Mouse (Mus musculus): ENCODE measurements around the gene Ermard. TPM values are rescaled to one million over a fixed set of nuclear protein-coding genes. Genes with fewer than 3 reads are reported as not detected.

Ermard gene
- 10.6 and 19.9 TPM in 2 replicates for polyA plus RNA-seq (2012; rRNA removed; ENCODE audit: low replicate concordance)

DNA sequence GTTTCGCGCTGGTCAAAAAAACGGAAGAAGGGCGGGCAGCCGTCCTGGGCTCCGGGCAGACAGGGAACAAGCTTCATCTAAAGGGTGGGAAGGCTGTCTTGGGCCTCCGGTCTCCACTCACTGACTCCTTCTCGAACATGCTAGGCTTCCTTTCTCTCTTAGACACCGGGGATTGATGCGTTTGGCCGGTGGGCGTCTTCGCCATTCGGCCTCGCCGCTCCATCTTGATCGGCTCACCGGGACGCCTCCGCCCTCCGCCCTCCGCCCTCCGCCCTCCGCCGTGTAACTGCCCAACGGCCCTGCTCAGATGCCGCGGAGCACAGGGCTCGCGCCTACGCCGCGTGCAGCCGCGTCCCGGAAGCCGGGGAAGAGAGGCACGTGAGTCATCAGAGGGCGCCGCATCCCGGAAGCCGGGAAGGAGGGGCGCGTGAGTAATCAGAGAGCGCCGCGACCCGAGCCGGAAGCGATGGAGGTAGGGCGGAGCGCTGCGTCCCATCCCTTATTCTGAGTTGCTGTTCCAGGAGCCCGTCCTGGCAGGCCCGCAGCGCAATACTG is at the start of gene Ermard, which contains the start of the genes Tcte3 and Gm3448:
TSS of gene Ermard (plus strand) at position 34 of the 555 bp plus-strand sequence.
TSS of gene Tcte3 (minus strand) at position 314 of the 555 bp plus-strand sequence.
TSS of gene Gm3448 (minus strand) at position 363 of the 555 bp plus-strand sequence.

DNA sequence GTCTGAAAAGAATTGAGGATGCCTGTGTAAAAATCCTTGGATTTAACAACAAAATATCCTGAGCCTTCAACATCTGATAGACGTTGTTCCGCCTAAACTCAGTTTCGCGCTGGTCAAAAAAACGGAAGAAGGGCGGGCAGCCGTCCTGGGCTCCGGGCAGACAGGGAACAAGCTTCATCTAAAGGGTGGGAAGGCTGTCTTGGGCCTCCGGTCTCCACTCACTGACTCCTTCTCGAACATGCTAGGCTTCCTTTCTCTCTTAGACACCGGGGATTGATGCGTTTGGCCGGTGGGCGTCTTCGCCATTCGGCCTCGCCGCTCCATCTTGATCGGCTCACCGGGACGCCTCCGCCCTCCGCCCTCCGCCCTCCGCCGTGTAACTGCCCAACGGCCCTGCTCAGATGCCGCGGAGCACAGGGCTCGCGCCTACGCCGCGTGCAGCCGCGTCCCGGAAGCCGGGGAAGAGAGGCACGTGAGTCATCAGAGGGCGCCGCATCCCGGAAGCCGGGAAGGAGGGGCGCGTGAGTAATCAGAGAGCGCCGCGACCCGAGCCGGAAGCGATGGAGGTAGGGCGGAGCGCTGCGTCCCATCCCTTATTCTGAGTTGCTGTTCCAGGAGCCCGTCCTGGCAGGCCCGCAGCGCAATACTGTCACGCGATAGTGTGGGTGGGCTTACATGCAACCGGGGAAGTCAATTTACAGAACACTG is 31.1 kb upstream of the Ermard start, which contains the start of gene Gm3435:
TSS of gene Gm3435 (plus strand) at position 471 of the 708 bp plus-strand sequence.

Other genes starting within 250 kb of the Ermard start
- gene Wdr27, start 98.0 kb upstream of the Ermard start, polyA plus RNA-seq (2012; rRNA removed; ENCODE audit: low replicate concordance) = 1.9 and 3.6 TPM in 2 replicates
- gene 1600012H06Rik, start 98.0 kb upstream of the Ermard start, polyA plus RNA-seq (2012; rRNA removed; ENCODE audit: low replicate concordance) = 6.9 and 9.9 TPM in 2 replicates
- gene Phf10, start 79.9 kb upstream of the Ermard start, polyA plus RNA-seq (2012; rRNA removed; ENCODE audit: low replicate concordance) = 3.3 and 3.8 TPM in 2 replicates
- gene 9030025P20Rik, start 62.7 kb upstream of the Ermard start, polyA plus RNA-seq (2012; rRNA removed; ENCODE audit: low replicate concordance) = 2.7 and 3.2 TPM in 2 replicates
- gene Gm3417, start 62.4 kb upstream of the Ermard start, polyA plus RNA-seq (2012; rRNA removed; ENCODE audit: low replicate concordance) = 0.28 TPM in 1 of 2 replicates, not detected in the other
- gene Gm3435, start 31.0 kb upstream of the Ermard start, polyA plus RNA-seq (2012; rRNA removed; ENCODE audit: low replicate concordance) = 0.13 TPM in 1 of 2 replicates, not detected in the other
- gene Tcte3, start 280 bp downstream of the Ermard start, polyA plus RNA-seq (2012; rRNA removed; ENCODE audit: low replicate concordance) = not detected in 2 replicates
- 0.12 and 0.28 TPM in 2 replicates for gene Gm3448, start 329 bp downstream of the Ermard start, polyA plus RNA-seq (2012; rRNA removed; ENCODE audit: low replicate concordance)

Measured in duodenum, adult 2 months (tissue).